Mouse (Mus musculus): ENCODE data around the gene Znhit2.

Znhit2 gene

DNA sequence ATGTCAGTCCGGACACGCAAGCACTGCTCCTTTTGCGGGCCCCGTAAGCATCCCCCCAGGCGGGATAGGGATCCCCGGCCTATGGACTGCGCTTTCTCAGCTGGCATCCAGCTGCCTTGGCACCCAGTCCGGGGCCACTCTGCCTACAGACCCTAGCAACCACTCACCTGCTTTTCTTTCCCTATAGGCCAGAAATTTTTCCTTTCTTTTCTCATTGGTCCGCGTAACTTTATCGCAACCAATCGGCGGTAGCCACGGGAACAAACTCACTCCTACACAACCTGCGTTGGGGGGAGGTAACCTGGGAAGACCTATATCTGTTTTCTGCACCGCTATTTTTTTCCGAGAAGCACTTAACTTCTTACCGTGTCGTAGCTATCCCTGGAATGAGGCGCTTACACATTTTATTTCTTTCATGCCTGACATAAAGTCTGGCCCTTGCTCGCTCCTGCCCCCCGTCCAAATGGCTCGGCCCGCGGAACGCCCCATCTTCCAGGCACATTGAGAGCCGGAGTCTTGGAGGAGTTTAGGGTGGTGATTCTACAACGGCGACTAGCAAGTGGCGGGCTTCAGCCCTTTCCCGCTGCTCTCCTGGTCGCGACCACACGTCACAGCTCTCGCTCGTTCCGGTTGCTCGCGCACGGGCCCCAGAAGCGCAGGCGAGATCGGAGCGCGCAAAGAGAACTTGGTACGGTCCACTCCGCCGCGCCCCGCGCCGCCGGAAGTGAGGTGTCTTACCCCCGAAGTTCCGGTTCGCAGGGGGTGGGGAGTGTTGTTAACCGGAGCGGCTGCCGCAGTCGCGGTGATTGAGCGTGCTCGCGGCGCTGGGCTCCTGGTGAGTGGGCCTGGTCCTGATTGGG is 14.5 kb upstream of the Znhit2 start, which contains the start of gene Syvn1:
Gene Syvn1 (plus strand): TSS at position 283 of the 860 bp plus-strand sequence.
- peak; percentile 90 to 91 for DNase-seq (ENCODE audit: low spot score in 2 of 2)

DNA sequence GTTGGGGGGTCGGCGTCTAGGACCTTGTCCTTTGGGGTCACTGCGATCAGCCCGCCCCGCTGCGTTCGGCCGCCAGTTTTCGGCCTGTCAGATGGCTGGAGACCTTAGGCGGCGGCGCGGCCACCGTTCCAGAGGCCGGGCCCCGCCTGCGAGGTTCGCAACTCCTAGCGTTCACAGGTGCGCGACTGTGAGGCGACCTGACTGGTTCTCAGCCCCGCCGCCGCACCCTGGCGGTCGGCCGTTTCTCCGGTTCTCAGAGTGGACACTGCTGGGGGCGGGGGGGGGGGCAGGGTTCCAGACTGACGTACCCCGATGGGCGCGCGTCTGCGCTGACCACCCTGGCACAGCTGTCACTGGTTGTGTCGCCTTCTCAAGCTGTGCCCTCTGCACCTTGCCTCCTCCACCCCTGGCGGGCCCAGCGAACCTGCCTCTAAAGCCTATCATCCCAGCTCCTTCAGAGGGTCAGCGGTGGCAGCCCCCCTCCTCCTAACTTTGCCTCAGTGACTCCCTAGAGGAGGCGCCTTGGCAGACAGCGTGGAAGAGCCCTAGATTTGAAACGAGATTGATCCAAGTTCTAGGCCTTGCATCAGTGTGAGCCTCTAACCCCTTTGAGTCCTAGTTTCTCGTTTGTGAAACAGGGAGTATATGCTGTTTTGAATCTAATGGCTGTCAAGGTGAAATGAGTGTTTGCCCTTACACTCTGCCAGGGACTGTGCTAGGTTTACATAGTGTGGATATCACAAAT is 13.7 kb upstream of the Znhit2 start:
- no peak for DNase-seq (ENCODE audit: low spot score in 2 of 2)

GRCm38 (mm10) chr19:6047899-6048166 is 13.2 kb upstream of the Znhit2 start:
- no peak for DNase-seq (ENCODE audit: low spot score in 2 of 2)

- peak in 1 of 2 experiments; percentile 52 for DNase-seq (ENCODE audit: low spot score in 2 of 2)
These were observed 12.1 kb upstream of the Znhit2 start for GRCm38 (mm10) chr19:6048681-6049410.

- DNase-seq (ENCODE audit: low spot score in 2 of 2), result no peak
These were observed 8.5 kb upstream of the Znhit2 start for GRCm38 (mm10) chr19:6052516-6052915.

GRCm38 (mm10) chr19:6054296-6054695 is 6.7 kb upstream of the Znhit2 start:
- DNase-seq (ENCODE audit: low spot score in 2 of 2), result no peak

DNA sequence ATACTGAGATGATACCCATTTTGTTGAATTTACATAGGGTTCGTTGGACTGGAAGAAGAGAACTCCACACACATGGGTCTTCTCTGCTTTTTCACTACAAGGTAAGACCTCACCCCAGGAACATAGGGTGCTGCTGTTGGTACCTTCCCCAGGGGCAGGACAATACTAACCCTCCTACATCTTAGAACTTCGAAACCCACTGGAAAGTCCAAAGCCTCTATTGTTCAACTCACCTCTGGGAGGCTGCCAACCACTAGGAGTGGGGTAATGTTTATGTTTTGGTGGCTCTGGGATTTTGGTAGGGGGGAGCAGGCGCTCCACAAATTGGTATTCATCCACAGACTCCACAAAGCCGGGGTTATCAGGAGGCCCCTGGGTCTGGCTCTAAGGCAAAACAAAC is 4.3 kb upstream of the Znhit2 start:
- DNase-seq (ENCODE audit: low spot score in 2 of 2), result no peak

DNA sequence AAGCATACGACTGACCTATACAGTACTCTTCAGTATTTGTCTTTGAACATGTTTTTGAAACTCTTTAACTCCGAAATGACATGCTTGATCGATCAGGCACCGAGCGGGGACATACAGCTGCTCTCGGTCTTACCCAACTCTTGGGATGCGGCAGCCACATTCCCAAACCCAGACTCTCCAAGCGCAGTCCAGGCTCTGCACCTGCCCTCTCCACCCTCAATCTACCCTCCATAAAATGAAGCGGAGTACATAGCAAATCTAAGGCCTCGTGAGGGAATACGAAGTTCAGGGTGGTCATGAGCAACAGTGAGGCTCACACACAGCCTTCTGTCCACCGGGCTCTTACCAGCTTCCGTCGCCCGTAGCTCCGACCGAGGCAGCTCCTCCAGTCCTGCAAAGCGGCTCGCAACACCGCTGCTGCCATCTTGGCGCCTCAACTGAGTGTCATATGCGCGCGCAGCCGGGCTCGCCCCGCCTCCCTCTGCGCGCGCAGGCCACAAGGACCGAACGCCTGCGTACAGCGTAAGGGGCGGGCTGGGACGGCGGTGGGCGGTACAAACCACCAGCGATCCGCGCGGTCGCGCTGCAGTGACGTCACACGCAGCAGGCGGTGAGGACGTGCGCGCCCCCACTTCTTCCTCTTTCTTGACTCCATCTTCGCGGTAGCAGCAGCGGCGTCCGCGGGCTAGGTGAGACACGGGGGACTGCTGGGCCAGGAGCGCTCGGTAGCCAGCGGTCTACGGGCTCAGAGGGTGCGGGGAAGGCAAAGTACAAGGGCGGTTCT is 3.5 kb upstream of the Znhit2 start, which contains the start of the genes Mrpl49 and Fau:
Gene Mrpl49 (minus strand): TSS at position 473 of the 784 bp plus-strand sequence.
Gene Fau (plus strand): TSS at position 532 of the 784 bp plus-strand sequence.
- peak; percentile 98 to 99 for DNase-seq (ENCODE audit: low spot score in 2 of 2)

- no peak for DNase-seq (ENCODE audit: low spot score in 2 of 2)
These were observed 2.5 kb upstream of the Znhit2 start for GRCm38 (mm10) chr19:6058513-6058912.

DNA sequence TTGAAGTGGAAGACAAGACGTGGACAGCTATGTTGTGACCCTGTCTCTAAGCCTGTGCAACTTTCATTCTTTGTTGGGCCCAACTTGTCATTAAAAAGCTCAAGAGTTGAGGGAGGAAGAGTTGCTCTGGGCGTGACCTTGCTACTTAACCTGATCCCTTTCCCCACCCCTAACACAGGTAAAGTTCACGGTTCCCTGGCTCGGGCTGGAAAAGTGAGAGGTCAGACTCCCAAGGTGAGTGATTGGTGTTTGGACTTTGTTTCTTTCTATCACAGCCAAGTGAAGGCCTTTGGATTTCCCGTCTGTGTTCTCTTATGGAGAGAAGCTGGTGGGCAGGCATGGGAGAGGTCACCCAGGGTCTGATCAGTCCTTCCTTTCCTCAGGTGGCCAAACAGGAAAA is 2.0 kb upstream of the Znhit2 start:
- DNase-seq (ENCODE audit: low spot score in 2 of 2), result no peak

- peak; percentile 49 to 56 for DNase-seq (ENCODE audit: low spot score in 2 of 2)
These were observed 780 bp downstream of the Znhit2 start for GRCm38 (mm10) chr19:6061641-6062302.

DNA sequence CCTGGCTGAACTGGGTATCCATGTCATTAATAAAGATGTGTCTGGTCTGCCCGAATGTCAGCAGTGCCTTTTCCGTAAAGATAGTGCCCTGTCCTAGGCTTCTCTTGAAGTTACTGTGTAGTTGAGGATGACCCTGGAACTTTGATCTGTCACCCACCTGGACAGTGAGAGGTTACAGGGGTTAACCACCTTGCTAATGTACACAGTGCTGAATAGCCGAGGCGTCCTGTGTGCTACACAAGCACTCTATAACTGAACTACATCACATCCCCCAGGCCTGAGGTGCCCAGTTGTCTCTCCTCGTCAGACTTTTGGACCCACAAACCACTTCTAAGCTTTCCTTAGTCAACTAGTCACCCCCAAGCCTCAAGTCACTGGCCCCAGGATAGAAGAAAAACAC is 1.4 kb downstream of the Znhit2 start:
- DNase-seq (ENCODE audit: low spot score in 2 of 2), result no peak

GRCm38 (mm10) chr19:6063081-6063480 is 2.1 kb downstream of the Znhit2 start:
- no peak for DNase-seq (ENCODE audit: low spot score in 2 of 2)

DNA sequence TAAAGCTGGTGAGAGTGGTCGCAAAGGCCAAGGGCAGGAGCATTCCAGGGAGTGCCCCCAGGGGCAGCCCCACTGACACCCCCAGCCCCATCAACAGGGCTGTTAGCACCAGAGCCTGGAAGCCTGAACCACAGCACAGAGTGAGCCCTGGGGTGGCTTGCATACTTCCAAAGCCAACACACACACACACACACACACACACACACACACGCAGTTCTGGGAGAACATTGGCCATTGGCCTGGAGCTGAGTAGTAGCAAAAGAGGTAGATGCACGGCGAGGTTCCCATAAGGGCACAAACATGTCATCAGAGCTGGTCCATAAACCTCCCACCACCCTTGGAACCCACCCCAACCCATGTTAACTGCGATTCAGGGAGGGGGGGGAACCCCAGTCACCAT is 5.6 kb downstream of the Znhit2 start:
- no peak for DNase-seq (ENCODE audit: low spot score in 2 of 2)

- peak; percentile 80 to 87 for DNase-seq (ENCODE audit: low spot score in 2 of 2)
These were observed 6.2 kb downstream of the Znhit2 start for GRCm38 (mm10) chr19:6067011-6067723.

GRCm38 (mm10) chr19:6067724-6068415 is 6.9 kb downstream of the Znhit2 start, which contains the start of gene Tm7sf2:
Gene Tm7sf2, minus strand, starts transcription at chr19:6068373.
- DNase-seq (ENCODE audit: low spot score in 2 of 2), result peak; percentile 73 to 82

DNA sequence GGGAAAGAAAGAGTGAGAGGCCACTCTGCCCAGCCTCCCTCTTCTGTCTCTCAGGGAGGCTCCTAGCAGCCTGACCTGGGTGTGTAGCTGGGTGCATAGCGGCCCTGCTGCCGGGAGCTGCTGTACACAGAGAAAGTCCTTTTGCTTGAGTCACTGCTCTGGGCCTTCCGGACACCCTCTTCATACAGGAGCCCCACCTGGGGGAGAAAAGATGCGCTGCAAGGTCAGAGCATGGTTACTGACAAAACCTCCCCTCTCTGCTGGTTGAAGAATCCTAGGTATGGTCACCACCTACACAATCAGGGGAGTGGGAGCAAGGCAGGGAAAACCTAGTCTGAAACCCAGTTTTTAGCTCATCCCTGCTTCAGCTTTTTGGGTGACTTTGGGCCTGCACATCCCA is 8.0 kb downstream of the Znhit2 start:
- DNase-seq (ENCODE audit: low spot score in 2 of 2), result no peak

DNA sequence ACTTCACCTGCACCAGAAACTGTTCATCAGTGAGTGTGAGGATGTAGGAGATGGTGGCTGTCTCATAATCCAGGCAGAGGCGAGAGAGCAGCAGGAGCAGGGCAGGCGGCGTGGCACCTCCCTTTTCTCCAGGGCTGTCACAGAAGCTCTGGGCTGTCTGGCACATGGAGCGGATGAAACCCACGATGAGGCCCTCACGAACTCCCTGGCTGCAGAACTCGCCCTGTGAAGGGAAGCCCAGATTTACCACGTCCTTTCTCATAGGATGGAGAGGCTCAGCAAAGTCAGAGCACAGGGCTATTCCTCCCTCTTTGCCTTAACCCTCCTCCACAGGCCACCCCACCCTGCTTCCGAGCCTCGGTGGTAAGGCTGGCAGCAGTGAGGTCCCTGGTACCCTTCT is 8.9 kb downstream of the Znhit2 start:
- DNase-seq (ENCODE audit: low spot score in 2 of 2), result no peak

- no peak for DNase-seq (ENCODE audit: low spot score in 2 of 2)
These were observed 9.7 kb downstream of the Znhit2 start for GRCm38 (mm10) chr19:6070571-6071250.

Measured in natural killer cell, adult 2 months (primary cell).